Mouse (Mus musculus) neural tube, embryonic 15.5 days (tissue): ENCODE measurements at regions not wholly inside any gene's neighbourhood (a gene's known extent, or its start where the extent isn't known, plus 50 kb on each side); places are given as distances from the start of the nearest gene placed in this dataset.

Experiments used
- ATAC-seq: fragments of 200-750 bp; cut with Nextera tagmentation; 2 replicates; pipeline ENCODE4 v1.8.0; 2017; ENCODE audit warnings: mild to moderate bottlenecking, moderate TSS enrichment, moderate library complexity; ENCODE audit not compliant: low FRiP score
- H3K27ac ChIP-seq: fragments of 300-500 bp; sonication (generic); replicated peaks from 2 replicates; pipeline ENCODE4 v1.5.1; 2015; ENCODE audit warnings: mild to moderate bottlenecking, inconsistent platforms
- H3K27me3 ChIP-seq: fragments of 300-500 bp; sonication (generic); replicated peaks from 2 replicates; pipeline ENCODE4 v1.6.1; 2015; ENCODE audit warnings: inconsistent platforms
- H3K36me3 ChIP-seq: fragments of 300-500 bp; sonication (generic); 2 replicates; pipeline ENCODE4 v1.6.1; 2015; ENCODE audit warnings: inconsistent platforms
- H3K4me1 ChIP-seq: fragments of 300-500 bp; sonication (generic); 2 replicates; pipeline ENCODE4 v1.6.1; 2015; ENCODE audit warnings: inconsistent platforms
- H3K4me2 ChIP-seq: fragments of 300-500 bp; sonication (generic); 2 replicates; pipeline ENCODE4 v1.6.1; 2015; ENCODE audit warnings: inconsistent platforms, mild to moderate bottlenecking, moderate library complexity
- H3K4me3 ChIP-seq: fragments of 300-500 bp; sonication (generic); replicated peaks from 2 replicates; pipeline ENCODE4 v1.5.1; 2015; ENCODE audit warnings: mild to moderate bottlenecking, inconsistent platforms
- H3K9ac ChIP-seq: fragments of 300-500 bp; sonication (generic); replicated peaks from 2 replicates; pipeline ENCODE4 v1.6.1; 2015; ENCODE audit warnings: mild to moderate bottlenecking, inconsistent platforms
- H3K9me3 ChIP-seq: fragments of 300-500 bp; sonication (generic); replicated peaks from 2 replicates; pipeline ENCODE4 v1.6.1; 2016; ENCODE audit warnings: inconsistent platforms
- WGBS: fragments of 180-500 bp; shearing (Covaris S2); methylation state at CpG from one replicate; pipeline ENCODE4 v1.1.7; 2015; ENCODE audit warnings: mixed read lengths; 5-methylcytosine and 5-hydroxymethylcytosine counted together

- Histone ChIP-seq H3K4me3 (no peak overlapping the region), H3K4me2 (no peak overlapping the region), H3K4me1 (no peaks in the 10 kb centered on the region), H3K27me3 (no peaks in the 10 kb centered on the region), H3K9me3 (no peaks in the 10 kb centered on the region), H3K9ac (no peak overlapping the region), H3K27ac (no peak overlapping the region), H3K36me3 (no peaks in the 10 kb centered on the region)
- ATAC-seq, result no peak
Observed at GRCm38 (mm10) chr11:17708769-17709168, 244.9 kb downstream of the Etaa1 start.

- Histone ChIP-seq H3K4me2 (no peak overlapping the region), H3K4me1 (no peaks in the 10 kb centered on the region), H3K36me3 (no peaks in the 10 kb centered on the region), H3K9ac (no peak overlapping the region), H3K27ac (no peak overlapping the region), H3K9me3 (no peaks in the 10 kb centered on the region), H3K27me3 (no peaks in the 10 kb centered on the region), H3K4me3 (no peak overlapping the region)
- WGBS, result 86% methylated on average over 1 of the region's 1 CpGs
- no peak for ATAC-seq
Observed at GRCm38 (mm10) chr11:17722051-17722450, 231.6 kb downstream of the Etaa1 start.

GRCm38 (mm10) chr11:17727258-17728034 lies 226.2 kb downstream of the Etaa1 start:
- ATAC-seq, result no peak
- WGBS, result 60% methylated on average over 8 of the region's 8 CpGs
- H3K4me1 ChIP-seq, result no peaks in the 10 kb centered on the region

GRCm38 (mm10) chr11:17733075-17733474 lies 220.6 kb downstream of the Etaa1 start:
- Histone ChIP-seq H3K9ac (no peak overlapping the region), H3K9me3 (no peaks in the 10 kb centered on the region), H3K36me3 (no peaks in the 10 kb centered on the region), H3K4me2 (no peak overlapping the region), H3K27me3 (no peaks in the 10 kb centered on the region), H3K4me1 (no peaks in the 10 kb centered on the region), H3K27ac (no peak overlapping the region), H3K4me3 (no peak overlapping the region)
- ATAC-seq, result no peak
- WGBS, result 88% methylated on average over 4 of the region's 4 CpGs

More at GRCm38 (mm10) chr11:17727258-17728034, 226.2 kb downstream of the Etaa1 start:
- Histone ChIP-seq H3K27me3 (no peaks in the 10 kb centered on the region), H3K9ac (no peak overlapping the region), H3K9me3 (no peaks in the 10 kb centered on the region), H3K27ac (no peak overlapping the region), H3K4me3 (no peak overlapping the region), H3K4me2 (no peak overlapping the region), H3K36me3 (no peaks in the 10 kb centered on the region)

- Histone ChIP-seq H3K36me3 (no peaks in the 10 kb centered on the region), H3K4me3 (no peak overlapping the region), H3K4me1 (no peaks in the 10 kb centered on the region), H3K27ac (no peak overlapping the region), H3K9me3 (no peaks in the 10 kb centered on the region), H3K9ac (no peak overlapping the region), H3K4me2 (no peak overlapping the region), H3K27me3 (no peaks in the 10 kb centered on the region)
- ATAC-seq, result no peak
- 78% methylated on average over 2 of the region's 2 CpGs for WGBS
Observed at GRCm38 (mm10) chr11:17734519-17734918, 219.2 kb downstream of the Etaa1 start.

GRCm38 (mm10) chr11:17738879-17739278 lies 214.8 kb downstream of the Etaa1 start:
- Histone ChIP-seq H3K27ac (no peak overlapping the region), H3K4me1 (no peaks in the 10 kb centered on the region), H3K36me3 (no peaks in the 10 kb centered on the region), H3K9me3 (no peaks in the 10 kb centered on the region), H3K4me3 (no peak overlapping the region), H3K27me3 (no peaks in the 10 kb centered on the region), H3K4me2 (no peak overlapping the region), H3K9ac (no peak overlapping the region)
- ATAC-seq, result no peak
- 48% methylated on average over 5 of the region's 5 CpGs for WGBS

GRCm38 (mm10) chr11:17743821-17744220 lies 209.9 kb downstream of the Etaa1 start:
- Histone ChIP-seq H3K36me3 (no peaks in the 10 kb centered on the region), H3K27me3 (no peaks in the 10 kb centered on the region), H3K9ac (no peak overlapping the region), H3K4me2 (no peak overlapping the region), H3K4me1 (no peaks in the 10 kb centered on the region), H3K9me3 (no peaks in the 10 kb centered on the region), H3K4me3 (no peak overlapping the region), H3K27ac (no peak overlapping the region)
- ATAC-seq, result no peak
- WGBS, result 100% methylated on average over 1 of the region's 1 CpGs

GRCm38 (mm10) chr11:17750345-17750744 lies 203.3 kb downstream of the Etaa1 start:
- H3K9ac ChIP-seq, result no peak overlapping the region
- H3K4me3 ChIP-seq, result no peak overlapping the region
- no peak overlapping the region for H3K27ac ChIP-seq
- H3K36me3 ChIP-seq, result no peaks in the 10 kb centered on the region
- no peak for ATAC-seq
- no peak overlapping the region for H3K4me2 ChIP-seq
- H3K4me1 ChIP-seq, result no peaks in the 10 kb centered on the region
- H3K9me3 ChIP-seq, result no peaks in the 10 kb centered on the region
- no peaks in the 10 kb centered on the region for H3K27me3 ChIP-seq
- WGBS, result 14% methylated on average over 6 of the region's 6 CpGs

GRCm38 (mm10) chr11:17759224-17759623 lies 194.5 kb downstream of the Etaa1 start:
- H3K4me2 ChIP-seq, result no peak overlapping the region
- 61% methylated on average over 2 of the region's 2 CpGs for WGBS
- H3K4me1 ChIP-seq, result no peaks in the 10 kb centered on the region

GRCm38 (mm10) chr11:17763411-17763810 lies 190.3 kb downstream of the Etaa1 start:
- Histone ChIP-seq H3K27ac (no peak overlapping the region), H3K4me1 (no peaks in the 10 kb centered on the region), H3K9ac (no peak overlapping the region), H3K27me3 (no peaks in the 10 kb centered on the region), H3K4me2 (no peak overlapping the region), H3K4me3 (no peak overlapping the region), H3K36me3 (no peaks in the 10 kb centered on the region), H3K9me3 (no peaks in the 10 kb centered on the region)
- no peak for ATAC-seq
- 47% methylated on average over 1 of the region's 1 CpGs for WGBS

More at GRCm38 (mm10) chr11:17759224-17759623, 194.5 kb downstream of the Etaa1 start:
- H3K9me3 ChIP-seq, result no peaks in the 10 kb centered on the region
- no peaks in the 10 kb centered on the region for H3K27me3 ChIP-seq
- no peak overlapping the region for H3K27ac ChIP-seq
- H3K36me3 ChIP-seq, result no peaks in the 10 kb centered on the region
- no peak overlapping the region for H3K9ac ChIP-seq
- ATAC-seq, result no peak
- no peak overlapping the region for H3K4me3 ChIP-seq

- no peak overlapping the region for H3K4me2 ChIP-seq
- H3K4me3 ChIP-seq, result no peak overlapping the region
- H3K27ac ChIP-seq, result no peak overlapping the region
- no peaks in the 10 kb centered on the region for H3K4me1 ChIP-seq
- no peaks in the 10 kb centered on the region for H3K36me3 ChIP-seq
- no peaks in the 10 kb centered on the region for H3K27me3 ChIP-seq
- no peaks in the 10 kb centered on the region for H3K9me3 ChIP-seq
- no peak for ATAC-seq
- H3K9ac ChIP-seq, result no peak overlapping the region
Observed at GRCm38 (mm10) chr11:17764146-17764545, 189.5 kb downstream of the Etaa1 start.

- ATAC-seq, result no peak
- no peak overlapping the region for H3K4me2 ChIP-seq
- no peaks in the 10 kb centered on the region for H3K9me3 ChIP-seq
- no peaks in the 10 kb centered on the region for H3K27me3 ChIP-seq
- H3K4me3 ChIP-seq, result no peak overlapping the region
- no peak overlapping the region for H3K9ac ChIP-seq
- no peak overlapping the region for H3K27ac ChIP-seq
- no peaks in the 10 kb centered on the region for H3K36me3 ChIP-seq
- H3K4me1 ChIP-seq, result no peaks in the 10 kb centered on the region
Observed at GRCm38 (mm10) chr11:17768345-17768759, 185.3 kb downstream of the Etaa1 start.
